Mouse (Mus musculus) testis, adult 2 months (tissue): ENCODE measurements around the gene Triap1. TPM values are rescaled to one million over a fixed set of nuclear protein-coding genes. Genes with fewer than 3 reads are reported as not detected.

Experiments used
- H3K27ac ChIP-seq: fragments of 200-500 bp; 2 replicates; pipeline ENCODE4 v1.5.1; 2012; ENCODE audit warnings: low read depth, low read length; ENCODE audit not compliant: control insufficient read depth, insufficient read depth
- H3K27me3 ChIP-seq: fragments of 200-500 bp; 2 replicates; pipeline ENCODE4 v1.6.1; 2012; ENCODE audit warnings: mild to moderate bottlenecking, low read length, moderate library complexity; ENCODE audit not compliant: control insufficient read depth, insufficient read depth
- H3K36me3 ChIP-seq: fragments of 200-500 bp; 2 replicates; pipeline ENCODE4 v1.6.1; 2012; ENCODE audit warnings: mild to moderate bottlenecking, low read length; ENCODE audit not compliant: control insufficient read depth, insufficient read depth
- H3K4me1 ChIP-seq: fragments of 200-500 bp; 2 replicates; pipeline ENCODE4 v1.6.1; 2012; ENCODE audit warnings: low read length; ENCODE audit not compliant: control insufficient read depth, insufficient read depth
- H3K4me3 ChIP-seq: fragments of 200-500 bp; 2 replicates; pipeline ENCODE4 v1.5.1; 2012; ENCODE audit warnings: low read depth, mild to moderate bottlenecking, low read length, moderate library complexity, mixed read lengths; ENCODE audit not compliant: control insufficient read depth
- CTCF ChIP-seq: fragments of 200-500 bp; IDR thresholded peaks from 2 replicates; pipeline ENCODE4 v1.5.1; 2012; ENCODE audit warnings: low read depth, mild to moderate bottlenecking, inconsistent platforms, low read length, moderate library complexity; ENCODE audit not compliant: control insufficient read depth, insufficient read depth, insufficient replicate concordance
- POLR2A ChIP-seq: fragments of 200-500 bp; IDR thresholded peaks from 2 replicates; pipeline ENCODE4 v1.6.1; 2012; ENCODE audit warnings: low read depth, mild to moderate bottlenecking, inconsistent platforms, low read length, moderate library complexity; ENCODE audit not compliant: control insufficient read depth
- polyA plus RNA-seq: library from polyadenylated mRNA; depleted of rRNA; stranded (reverse); fragments of >200 nt; gene quantifications from 2 replicates; pipeline ENCODE4 v1.2.3, GENCODE M21; 2012

Gene Triap1
- polyA plus RNA-seq, 1 experiment, result 8.0 TPM

DNA sequence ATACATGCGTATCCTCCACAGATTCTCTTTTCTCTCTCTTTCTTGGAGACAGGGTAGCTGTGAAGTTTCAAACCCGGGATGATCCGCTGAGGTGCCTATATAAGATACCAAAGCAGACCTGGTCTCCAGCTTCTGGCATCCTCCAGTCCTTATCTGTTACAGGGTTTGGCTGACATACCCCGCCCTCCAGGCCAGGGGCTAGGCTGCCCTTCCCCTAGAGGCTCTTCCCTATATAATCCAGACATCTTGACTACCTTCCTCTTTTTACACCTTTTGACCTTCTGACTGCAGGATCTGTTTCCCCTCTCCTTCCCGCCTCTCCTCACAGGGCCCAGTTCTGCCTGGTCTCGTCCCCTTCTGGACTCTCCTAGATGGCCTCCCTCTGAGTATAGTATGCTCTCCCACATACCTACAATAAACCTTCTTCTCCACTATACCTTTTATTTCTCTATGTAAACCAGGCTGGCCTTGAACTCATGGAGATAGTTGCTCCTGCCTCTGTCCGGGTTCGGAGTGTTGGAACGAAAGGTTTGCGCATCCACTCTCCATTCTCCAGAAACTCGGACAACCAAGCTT is 14.7 kb upstream of the Triap1 start:
- H3K4me1 ChIP-seq, result peaks cover 9% of the 10 kb centered on the region
- H3K27me3 ChIP-seq, result no peaks in the 10 kb centered on the region
- no peaks in the 10 kb centered on the region; the same call in 1 of the 2 replicates for H3K36me3 ChIP-seq
- peak overlapping the region; percentile 94 for H3K4me3 ChIP-seq
- TF ChIP-seq CTCF (no peak), POLR2A (no peak)
- peak overlapping the region; percentile 94 for H3K27ac ChIP-seq

DNA sequence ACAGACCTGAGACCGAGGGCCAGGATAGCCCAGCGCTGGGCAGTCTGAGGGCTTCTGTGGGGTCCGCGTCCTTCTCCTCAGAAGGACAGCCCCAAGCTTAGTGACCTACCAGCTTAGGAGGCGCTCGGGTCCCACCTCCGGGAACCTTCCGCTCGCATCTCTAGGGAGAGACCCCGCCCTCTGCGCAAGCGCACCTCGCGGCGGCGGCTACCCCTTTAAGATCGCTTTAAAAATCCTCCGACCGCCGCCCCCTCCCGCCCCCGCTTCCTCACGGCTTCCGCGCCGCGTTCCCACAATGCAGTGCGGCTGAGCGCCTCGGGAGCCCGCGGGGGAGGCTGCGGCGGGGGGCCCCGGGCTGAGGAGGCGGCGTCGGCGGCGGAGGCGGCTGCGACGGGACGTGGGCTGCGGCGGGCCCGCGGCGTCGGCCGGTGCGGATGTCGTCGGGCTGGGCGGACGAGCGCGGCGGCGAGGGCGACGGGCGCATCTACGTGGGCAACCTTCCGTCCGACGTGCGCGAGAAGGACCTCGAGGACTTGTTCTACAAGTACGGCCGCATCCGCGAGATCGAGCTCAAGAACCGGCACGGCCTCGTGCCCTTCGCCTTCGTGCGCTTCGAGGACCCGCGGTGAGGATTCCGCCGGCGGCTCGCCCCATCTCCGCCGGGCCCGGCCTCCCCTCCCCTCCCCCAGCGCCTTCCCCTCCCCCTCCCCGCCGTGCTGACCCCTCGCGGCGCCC is 14.0 kb upstream of the Triap1 start, which contains the start of gene Srsf9:
Gene Srsf9 (plus strand): TSS at position 303 of the 735 bp plus-strand sequence.
- Histone ChIP-seq H3K36me3 (no peaks in the 10 kb centered on the region; the same call in 1 of the 2 replicates), H3K4me3 (peak within 1 kb of the TSS; percentile 94), H3K27ac (peak within 1 kb of the TSS; percentile 94), H3K27me3 (no peaks in the 10 kb centered on the region), H3K4me1 (peaks cover 9% of the 10 kb centered on the region)
- TF ChIP-seq POLR2A (peak; percentile 62), CTCF (no peak)

DNA sequence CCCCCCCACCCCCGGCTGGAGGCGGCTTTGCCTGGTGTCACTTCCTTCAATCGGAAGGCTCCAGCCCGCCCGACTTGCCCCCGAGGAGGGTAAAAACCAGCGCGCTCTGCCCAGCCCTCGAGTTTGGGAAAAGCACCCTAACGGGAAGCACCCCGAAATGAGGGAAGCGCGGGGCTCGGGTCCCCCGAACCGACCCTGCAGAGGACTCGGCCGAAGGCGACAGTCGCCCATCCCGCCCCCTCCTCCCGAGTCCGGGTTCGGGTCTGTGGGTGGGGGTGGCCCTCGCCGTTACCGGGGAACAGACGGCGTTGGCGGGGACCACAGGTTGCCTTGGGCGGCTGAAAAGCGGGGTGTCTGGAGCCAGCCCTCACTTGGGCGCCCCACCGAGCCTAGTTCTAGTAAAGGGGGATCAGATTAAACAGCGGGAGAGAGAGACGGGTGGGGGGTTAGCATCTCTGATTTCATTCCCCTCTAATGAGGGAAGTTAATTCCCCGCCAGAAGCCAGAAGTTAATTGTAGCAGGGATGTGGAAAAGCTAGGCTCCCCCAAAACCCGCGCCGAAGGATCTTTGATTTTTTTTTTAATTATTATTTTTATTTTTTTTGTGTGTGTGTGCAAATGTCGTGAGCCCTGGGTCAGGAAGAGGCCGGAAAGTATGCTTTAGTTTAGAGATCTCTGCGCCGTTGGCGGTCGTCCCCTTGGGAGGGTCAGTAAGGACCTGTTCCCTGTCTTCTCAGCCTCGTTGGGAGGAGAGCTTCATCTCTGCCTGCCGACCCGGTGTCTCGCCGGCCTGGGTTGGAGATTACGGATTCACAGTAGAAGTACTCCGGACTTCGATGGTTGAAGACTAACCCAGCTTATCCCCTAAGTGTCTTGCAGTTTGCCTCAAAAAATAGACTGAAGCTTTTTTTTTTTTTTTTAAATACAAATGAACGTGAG is 13.1 kb upstream of the Triap1 start:
- TF ChIP-seq CTCF, result no peak
- TF ChIP-seq POLR2A, result no peak
- peaks cover 9% of the 10 kb centered on the region for H3K4me1 ChIP-seq
- no peaks in the 10 kb centered on the region; the same call in 1 of the 2 replicates for H3K36me3 ChIP-seq

GRCm38 (mm10) chr5:115330955-115331354 is 10.1 kb upstream of the Triap1 start:
- no peak overlapping the region for H3K4me3 ChIP-seq
- no peaks in the 10 kb centered on the region; the same call in 1 of the 2 replicates for H3K36me3 ChIP-seq
- TF ChIP-seq CTCF (no peak), POLR2A (no peak)
- peaks cover 9% of the 10 kb centered on the region for H3K4me1 ChIP-seq
- no peaks in the 10 kb centered on the region for H3K27me3 ChIP-seq
- H3K27ac ChIP-seq, result no peak overlapping the region

More for the DNA sequence above, 13.1 kb upstream of the Triap1 start:
- H3K27ac ChIP-seq, result peak overlapping the region; percentile 90
- no peaks in the 10 kb centered on the region for H3K27me3 ChIP-seq
- peak overlapping the region; percentile 94 for H3K4me3 ChIP-seq

- Histone ChIP-seq H3K4me3 (no peak overlapping the region), H3K4me1 (peaks cover 3% of the 10 kb centered on the region; the same call in 1 of the 2 replicates), H3K36me3 (no peaks in the 10 kb centered on the region; the same call in 1 of the 2 replicates), H3K27ac (no peak overlapping the region; the same call in 1 of the 2 replicates), H3K27me3 (no peaks in the 10 kb centered on the region)
- no peak for TF ChIP-seq CTCF
- TF ChIP-seq POLR2A, result no peak
Observed at GRCm38 (mm10) chr5:115333626-115334025, 7.4 kb upstream of the Triap1 start.

- Histone ChIP-seq H3K36me3 (0 out of 2 replicates have a peak, but pooled peaks cover 2% of the 10 kb centered on the region), H3K4me3 (peak overlapping the region; percentile 7), H3K27me3 (no peaks in the 10 kb centered on the region), H3K4me1 (peaks cover 2% of the 10 kb centered on the region), H3K27ac (no peak overlapping the region)
- TF ChIP-seq CTCF (no peak), POLR2A (no peak)
Observed at GRCm38 (mm10) chr5:115340007-115340406, 1.0 kb upstream of the Triap1 start.
